Mouse (Mus musculus) layer of hippocampus, adult 18-20 months (tissue): ENCODE measurements around the gene Cpt1a. TPM values are rescaled to one million over a fixed set of nuclear protein-coding genes. Genes with fewer than 3 reads are reported as not detected.

ENCODE experiments used
- DNase-seq, 2 experiments: peaks; one replicate each; pipeline ENCODE4 v3.0.0; 2022; ENCODE audit warnings: low spot score in 2 of 2
- long read RNA-seq: library from polyadenylated mRNA; stranded (forward); transcript quantifications from one replicate; pipeline ENCODE4 v2.0.0, GENCODE M21; 2021
- total RNA-seq, 2 experiments: library from RNA; stranded (reverse); gene quantifications; 2 replicates each; pipeline ENCODE4 v1.2.3; 2021

Gene Cpt1a
- total RNA-seq, result 10 to 100 TPM; 24.3 to 24.7 TPM
- long read RNA-seq, full-length matches to known transcripts, result 11 of 17 reads
- long read RNA-seq, partial matches to known transcripts, result 2 of 17 reads
- long read RNA-seq, other reads (novel, unspliced or antisense), result 4 of 17 reads

- DNase-seq, result no peak
These were observed at the start of gene Cpt1a for GRCm38 (mm10) chr19:3322261-3322969. Cpt1a (plus strand) TSS chr19:3322334.

- DNase-seq, result no peak
These were observed 48.8 kb upstream of the Cpt1a start for GRCm38 (mm10) chr19:3273331-3273730.

GRCm38 (mm10) chr19:3275744-3276365 lies 46.3 kb upstream of the Cpt1a start:
- no peak for DNase-seq

- no peak for DNase-seq
These were observed 40.2 kb upstream of the Cpt1a start for GRCm38 (mm10) chr19:3281886-3282285.

- peak; percentile 88 to 93 for DNase-seq
These were observed 39.3 kb upstream of the Cpt1a start, which contains the start of the genes Mrpl21 and Ighmbp2 for GRCm38 (mm10) chr19:3282572-3283467. Mrpl21 (plus strand) TSS chr19:3282901. Ighmbp2 (minus strand) TSS chr19:3283017.

GRCm38 (mm10) chr19:3289006-3289405 lies 33.1 kb upstream of the Cpt1a start:
- no peak for DNase-seq

GRCm38 (mm10) chr19:3292028-3292427 lies 30.1 kb upstream of the Cpt1a start:
- peak in 1 of 2 experiments; percentile 66 for DNase-seq

GRCm38 (mm10) chr19:3292993-3293392 lies 29.1 kb upstream of the Cpt1a start:
- DNase-seq, result no peak

GRCm38 (mm10) chr19:3295245-3295644 lies 26.9 kb upstream of the Cpt1a start:
- no peak for DNase-seq

- DNase-seq, result no peak
These were observed 25.1 kb upstream of the Cpt1a start for GRCm38 (mm10) chr19:3297034-3297433.

- DNase-seq, result no peak
These were observed 24.4 kb upstream of the Cpt1a start for GRCm38 (mm10) chr19:3297775-3298174.

- no peak for DNase-seq
These were observed 18.1 kb upstream of the Cpt1a start for GRCm38 (mm10) chr19:3304017-3304416.

- DNase-seq, result no peak
These were observed 14.8 kb upstream of the Cpt1a start for GRCm38 (mm10) chr19:3307175-3307949.

- DNase-seq, result no peak
These were observed 2.8 kb upstream of the Cpt1a start for GRCm38 (mm10) chr19:3319341-3319740.

GRCm38 (mm10) chr19:3320086-3320485 lies 2.0 kb upstream of the Cpt1a start:
- DNase-seq, result no peak

- DNase-seq, result no peak
These were observed 1.3 kb upstream of the Cpt1a start for GRCm38 (mm10) chr19:3320801-3321200.

GRCm38 (mm10) chr19:3321617-3322016 lies 517 bp upstream of the Cpt1a start:
- no peak for DNase-seq

GRCm38 (mm10) chr19:3323201-3323621 lies 1.1 kb downstream of the Cpt1a start:
- peak in 1 of 2 experiments; percentile 54 for DNase-seq

GRCm38 (mm10) chr19:3323753-3324270 lies 1.7 kb downstream of the Cpt1a start:
- peak in 1 of 2 experiments; percentile 25 for DNase-seq

GRCm38 (mm10) chr19:3324271-3324811 lies 2.2 kb downstream of the Cpt1a start:
- DNase-seq, result peak in 1 of 2 experiments; percentile 12
